ENCODE assay signal across 25 mouse cellular contexts in the genomic region with DNA sequence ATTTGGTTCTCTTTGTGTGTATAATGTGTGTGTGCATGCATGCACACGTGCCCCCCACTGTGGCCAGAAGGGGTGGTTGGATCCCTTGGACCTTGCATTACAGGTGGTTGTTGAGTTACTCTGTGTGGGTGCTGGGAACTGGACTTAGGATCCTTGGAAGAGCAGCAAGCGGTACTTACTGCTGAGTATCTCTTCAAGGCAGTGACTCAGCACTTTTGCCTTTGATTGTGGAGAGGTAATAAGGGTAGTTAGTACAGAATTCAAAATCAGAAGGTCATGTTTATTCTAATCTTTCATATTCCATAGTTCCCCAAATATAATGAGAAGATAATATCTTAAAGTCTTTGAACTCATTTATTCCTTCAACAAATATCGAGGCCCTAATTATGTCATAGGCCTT. TPM values are rescaled to one million over a fixed set of nuclear protein-coding genes. Genes with fewer than 3 reads are reported as not detected.
DNase-seq lines count a peak whose midpoint lies in the region; ATAC-seq and TF ChIP-seq lines count a peak whose summit lies in the region.
"Had no signal": no experiment of that assay in that cellular context is flagged by ENCODE, and none has a peak within 500 bp of the region (broad histone marks: within the 10 kb centered on the region; RNA-seq: fewer than 3 reads in every experiment).

No protein-coding gene starts in this region.

- H3K4me3 ChIP-seq in liver, adult 2 months (ENCODE audit: insufficient read depth, low read depth, low read length), result no peak overlapping the region
- H3K4me3 ChIP-seq in liver, embryonic 11.5 days (ENCODE audit: low read depth, low read length), result no peak overlapping the region
- H3K4me3 ChIP-seq in CH12.LX (replicated peaks in 1 of 3; ENCODE audit: low read depth in 2 of 3, low read length in 2 of 3, poor library complexity in 1 of 3), result no peak overlapping the region
- H3K4me3 ChIP-seq: embryonic facial prominence, embryonic 10.5 days; erythroblast, embryonic 14.5 days; forebrain, embryonic 15.5 days; heart, adult 2 months; heart, embryonic 15.5 days; hindbrain, embryonic 13.5 days had no signal

- H3K9me3 ChIP-seq in liver, embryonic 11.5 days (ENCODE audit: control insufficient read depth, low read length), result no peaks in the 10 kb centered on the region
- H3K9me3 ChIP-seq in CH12.LX (replicated peaks; ENCODE audit: low read length), result no peaks in the 10 kb centered on the region
- H3K9me3 ChIP-seq: embryonic facial prominence, embryonic 10.5 days; forebrain, embryonic 15.5 days; heart, embryonic 15.5 days; hindbrain, embryonic 13.5 days had no signal

- DNase-seq in liver, adult 2 months (ENCODE audit: extremely low read depth, low read depth, low spot score), result peak; percentile 62
- no peak for DNase-seq in liver, embryonic 11.5 days (ENCODE audit: low spot score)
- peak; percentile 21 for DNase-seq in 416B (ENCODE audit: low read depth)
- no peak for DNase-seq in CH12.LX (ENCODE audit: extremely low read depth)
- DNase-seq in R1 (ENCODE audit: low read depth, low spot score), result peak; percentile 29
- no peak for DNase-seq in MN1 (ENCODE audit: low spot score)
- DNase-seq in ovary, postnatal 10 days (ENCODE audit: low spot score), result no peak
- DNase-seq: adrenal gland, postnatal 14 days; B cell, adult 2 months; cerebellum, adult 18-20 months; cerebellum, adult 9-11 months; cerebellum, postnatal 36 days; heart, adult 2 months; heart, postnatal 14 days had no signal

- no peak for TF ChIP-seq POLR2A in liver, adult 2 months (IDR thresholded peaks at IDR 0.05; ENCODE audit: extremely low read depth, insufficient read depth, low read length)
- TF ChIP-seq POLR2A in CH12.LX (IDR thresholded peaks at IDR 0.05; ENCODE audit: low read depth, low read length), result no peak

- no peak for TF ChIP-seq EP300 in CH12.LX (IDR thresholded peaks at IDR 0.05; ENCODE audit: low read length)

- no peak for TF ChIP-seq RAD21 in CH12.LX (IDR thresholded peaks at IDR 0.05; ENCODE audit: low read depth, low read length)

- H3K36me3 ChIP-seq in liver, adult 2 months (ENCODE audit: control insufficient read depth, insufficient read depth, low read length), result peaks cover 30% of the 10 kb centered on the region
- H3K36me3 ChIP-seq in liver, embryonic 11.5 days (ENCODE audit: control insufficient read depth, insufficient read depth, low read length), result peaks cover 8% of the 10 kb centered on the region; the same call in 1 of the 2 replicates
- H3K36me3 ChIP-seq in CH12.LX (replicated peaks in 1 of 2; ENCODE audit: control insufficient read depth in 1 of 2, insufficient read depth in 1 of 2, low read length in 1 of 2), result peaks cover 16 to 82% of the 10 kb centered on the region in 2 experiments

- 76% methylated on average over 3 of the region's 3 CpGs for WGBS in liver, adult 2 months
- 82% methylated on average over 3 of the region's 3 CpGs for WGBS in liver, embryonic 11.5 days

- in situ Hi-C loops in CH12.LX (cut with MboI; ENCODE audit: low pct_ligation_motif_present, low pct_unique_long_range_greater_than_20kb, low sequenced_read_pairs), result no loop called here

- no peaks in the 10 kb centered on the region; the same call in 1 of the 2 replicates for H3K79me2 ChIP-seq in liver, adult 2 months (ENCODE audit: control insufficient read depth, insufficient read depth, low read length)
- H3K79me2 ChIP-seq in CH12.LX (replicated peaks; ENCODE audit: control insufficient read depth, extremely low read depth, insufficient read depth, poor library complexity, severe bottlenecking), result peaks cover 10% of the 10 kb centered on the region

- H3K4me1 ChIP-seq in liver, adult 2 months (ENCODE audit: control insufficient read depth, insufficient read depth, low read length), result no peaks in the 10 kb centered on the region
- peaks cover under 1% of the 10 kb centered on the region; the same call in 1 of the 2 replicates for H3K4me1 ChIP-seq in liver, embryonic 11.5 days (replicated peaks; ENCODE audit: control insufficient read depth, insufficient read depth, low read length)
- H3K4me1 ChIP-seq in CH12.LX (ENCODE audit: control insufficient read depth in 1 of 2, insufficient read depth in 2 of 2), result peaks cover 0 to 17% of the 10 kb centered on the region in 2 experiments; a peak in 2 of 4 replicates
- H3K4me1 ChIP-seq: embryonic facial prominence, embryonic 10.5 days; forebrain, embryonic 15.5 days; heart, embryonic 15.5 days; hindbrain, embryonic 13.5 days had no signal

- ATAC-seq in liver, embryonic 11.5 days (replicated peaks; ENCODE audit: low FRiP score), result no peak
- ATAC-seq in granulocyte monocyte progenitor cell, adult 5-6 weeks (replicated peaks; ENCODE audit: poor library complexity, severe bottlenecking), result no peak
- ATAC-seq: activated CD4-positive, CD25-positive, alpha-beta regulatory T cell, adult 4 months; CD4-positive, CD25-positive, alpha-beta regulatory T cell, adult 4 months; forebrain, embryonic 15.5 days had no signal

- no peak overlapping the region for H3K27ac ChIP-seq in liver, adult 2 months (replicated peaks; ENCODE audit: insufficient read depth, low read depth, low read length)
- no peak overlapping the region for H3K27ac ChIP-seq in liver, embryonic 11.5 days (ENCODE audit: low read depth, low read length)
- H3K27ac ChIP-seq in CH12.LX (ENCODE audit: insufficient read depth, low read depth), result no peak overlapping the region
- H3K27ac ChIP-seq: embryonic facial prominence, embryonic 10.5 days; forebrain, embryonic 15.5 days; heart, adult 2 months; heart, embryonic 15.5 days; hindbrain, embryonic 13.5 days had no signal

- dilution Hi-C loops in CH12.LX (cut with MboI; ENCODE audit: extremely low pct_ligation_motif_present, extremely low pct_unique_long_range_greater_than_20kb, low sequenced_read_pairs), result no loop called here

- no peak overlapping the region for H3K4me2 ChIP-seq in liver, embryonic 11.5 days
- H3K4me2 ChIP-seq in CH12.LX (ENCODE audit: insufficient read depth, low read depth, poor library complexity, severe bottlenecking), result no peak overlapping the region
- H3K4me2 ChIP-seq: forebrain, embryonic 15.5 days; heart, embryonic 11.5 days; heart, embryonic 15.5 days; hindbrain, embryonic 13.5 days had no signal

- no peak for TF ChIP-seq CTCF in liver, adult 2 months (IDR thresholded peaks at IDR 0.05; ENCODE audit: low read depth, low read length)
- TF ChIP-seq CTCF in CH12.LX (conservative IDR thresholded peaks at IDR 0.05 in 1 of 2, IDR thresholded peaks at IDR 0.05 in 1 of 2; ENCODE audit: low read depth in 2 of 2, low read length in 2 of 2), result no peak

- H3K27me3 ChIP-seq in liver, adult 2 months (ENCODE audit: control insufficient read depth, insufficient read depth, low read length), result no peaks in the 10 kb centered on the region
- H3K27me3 ChIP-seq in liver, embryonic 11.5 days (replicated peaks; ENCODE audit: control insufficient read depth, insufficient read depth, low read length), result no peaks in the 10 kb centered on the region
- H3K27me3 ChIP-seq in CH12.LX (replicated peaks), result no peaks in the 10 kb centered on the region
- H3K27me3 ChIP-seq: forebrain, embryonic 15.5 days; heart, embryonic 15.5 days; hindbrain, embryonic 13.5 days had no signal

- no peak overlapping the region for H3K9ac ChIP-seq in liver, adult 2 months (ENCODE audit: low read depth, low read length)
- H3K9ac ChIP-seq in liver, embryonic 11.5 days (ENCODE audit: low read depth, low read length), result no peak overlapping the region
- H3K9ac ChIP-seq in CH12.LX (ENCODE audit: insufficient read depth, low read depth), result no peak overlapping the region
- H3K9ac ChIP-seq: forebrain, embryonic 15.5 days; heart, embryonic 15.5 days; hindbrain, embryonic 13.5 days had no signal

TF ChIP-seq in CH12.LX, 34 proteins besides CTCF, POLR2A, EP300 and RAD21:
- TF ChIP-seq MAX (IDR thresholded peaks at IDR 0.05; ENCODE audit: low read length) (no peak), MAFK (IDR thresholded peaks at IDR 0.05; ENCODE audit: insufficient replicate concordance, low read length) (peak; percentile 59; the same call in 1 of the 2 replicates), JUND (conservative IDR thresholded peaks at IDR 0.05; ENCODE audit: low read depth, low read length) (no peak), GABPA (IDR thresholded peaks at IDR 0.05; ENCODE audit: insufficient replicate concordance, low read depth, low read length) (no peak)

RNA-seq across cellular contexts. Expression of a gene that starts 13.4 kb away (rescaled TPM):
- not detected in 2 replicates for total RNA-seq in liver, adult 2 months (2014; rRNA removed)
- polyA plus RNA-seq in liver, adult 2 months (2012; rRNA removed), result not detected in 2 replicates
- 0.32 and 1.6 TPM in 2 replicates for polyA plus RNA-seq in liver, embryonic 11.5 days (2014; fragmentation: Nextera tagmentation; extraction: Ambion mirVana)
- total RNA-seq in CH12.LX (2012; rRNA removed), result 0.17 and 0.30 TPM in 2 replicates
- total RNA-seq in CH12.LX (2014; rRNA removed), result not detected in 2 replicates
- not detected in 2 replicates for polyA plus RNA-seq in CH12.LX (2012; ENCODE audit: insufficient read length, low read depth)
- total RNA-seq in granulocyte monocyte progenitor cell, adult 5-6 weeks (2014; fragmentation: Nextera tagmentation), result not detected in 2 replicates
- total RNA-seq in granulocyte monocyte progenitor cell, adult 5-6 weeks (2017), result not detected in 2 replicates
- total RNA-seq: adrenal gland, adult 18-20 months; adrenal gland, postnatal 14 days; heart, adult 2 months; heart, postnatal 14 days; hematopoietic stem cell, adult 5-6 weeks had no signal
- polyA plus RNA-seq: erythroblast, embryonic 14.5 days had no signal

RNA-seq across cellular contexts. Expression of a gene that starts 54.4 kb away (rescaled TPM):
- total RNA-seq in liver, adult 2 months (2014; rRNA removed), result 39.2 and 39.7 TPM in 2 replicates
- 15.8 and 21.1 TPM in 2 replicates for polyA plus RNA-seq in liver, adult 2 months (2012; rRNA removed)
- polyA plus RNA-seq in liver, embryonic 11.5 days (2014; fragmentation: Nextera tagmentation; extraction: Ambion mirVana), result 35.1 and 40.4 TPM in 2 replicates
- total RNA-seq in CH12.LX (2012; rRNA removed), result 74.7 and 93.5 TPM in 2 replicates
- total RNA-seq in CH12.LX (2014; rRNA removed), result 84.5 and 87.3 TPM in 2 replicates
- polyA plus RNA-seq in CH12.LX (2012; ENCODE audit: insufficient read length, low read depth), result 156 and 173 TPM in 2 replicates
- total RNA-seq in granulocyte monocyte progenitor cell, adult 5-6 weeks (2014; fragmentation: Nextera tagmentation), result 62.5 and 69.5 TPM in 2 replicates
- 64.4 and 81.0 TPM in 2 replicates for total RNA-seq in granulocyte monocyte progenitor cell, adult 5-6 weeks (2017)

Comparison
In these comparisons a context has a peak if more than half of its experiments do, and no peak if none do; other contexts are left out.
1. DNase-seq: peak in liver, adult 2 months (single experiment), 416B (single experiment) and R1 (single experiment); none in liver, embryonic 11.5 days (single experiment), CH12.LX (single experiment), MN1 (single experiment) and ovary, postnatal 10 days (single experiment).